Mouse (Mus musculus) adrenal gland, adult 2 months (tissue): ENCODE data around the gene Tas1r3. TPM values are rescaled to one million over a fixed set of nuclear protein-coding genes. Genes with fewer than 3 reads are reported as not detected.

Experiments
- microRNA-seq, 2 experiments: library from miRNA; unstranded; fragments of <30 nt; microRNA quantifications; one replicate each; pipeline ENCODE4 v1.2.0; 2021
- polyA plus RNA-seq: library from polyadenylated mRNA; depleted of rRNA; stranded (reverse); fragments of >200 nt; gene quantifications from 2 replicates; pipeline ENCODE4 v1.2.3, GENCODE M21; 2012; rRNA removed
- total RNA-seq, 2 experiments: library from RNA; stranded (reverse); gene quantifications; 2 replicates each; pipeline ENCODE4 v1.2.3; 2021

The Tas1r3 gene
- total and polyA plus RNA-seq, 3 experiments, result 0.32 to 0.62 (median 0.35) TPM

Small RNA genes lying within 50 kb of the gene (microRNA-seq; reads per million reads assigned to microRNA genes)
- 0 reads per million in 2 experiments for gene Gm22991

Other genes with a start within 250 kb of the Tas1r3 start
- gene Cdk11b, start 238.5 kb downstream of the Tas1r3 start, total RNA-seq, result 10 to 100 TPM; 41.6 to 46.7 TPM
- gene Cdk11b, start 238.5 kb downstream of the Tas1r3 start, polyA plus RNA-seq, result 11.9 and 18.9 TPM in 2 replicates
- gene Gm10563, start 218.0 kb downstream of the Tas1r3 start, total RNA-seq, result not detected
- gene Gm10563, start 218.0 kb downstream of the Tas1r3 start, polyA plus RNA-seq, result not detected in 2 replicates
- gene Mmp23, start 210.0 kb downstream of the Tas1r3 start, total RNA-seq, result 1 to 10 TPM; 5.2 to 7.6 TPM
- 23.2 and 23.9 TPM in 2 replicates for gene Mmp23, start 210.0 kb downstream of the Tas1r3 start, polyA plus RNA-seq
- 10 to 100 TPM; 40.8 to 50.9 TPM for gene Mib2, start 194.2 kb downstream of the Tas1r3 start, total RNA-seq
- 110 and 117 TPM in 2 replicates for gene Mib2, start 194.2 kb downstream of the Tas1r3 start, polyA plus RNA-seq
- 10 to 100 TPM; 42.6 to 65.1 TPM for gene Fndc10, start 169.0 kb downstream of the Tas1r3 start, total RNA-seq
- 247 and 266 TPM in 2 replicates for gene Fndc10, start 169.0 kb downstream of the Tas1r3 start, polyA plus RNA-seq
- gene Ssu72, start 158.6 kb downstream of the Tas1r3 start, total RNA-seq, result 100 to 1,000 TPM; 104 to 143 TPM
- 178 and 190 TPM in 2 replicates for gene Ssu72, start 158.6 kb downstream of the Tas1r3 start, polyA plus RNA-seq
- under 1 TPM; 0.55 to 0.73 TPM for gene Tmem240, start 128.6 kb downstream of the Tas1r3 start, total RNA-seq
- 2.0 and 3.1 TPM in 2 replicates for gene Tmem240, start 128.6 kb downstream of the Tas1r3 start, polyA plus RNA-seq
- gene Atad3a, start 102.3 kb downstream of the Tas1r3 start, total RNA-seq, result 10 to 100 TPM; 71.4 to 90.7 TPM
- 226 and 242 TPM in 2 replicates for gene Atad3a, start 102.3 kb downstream of the Tas1r3 start, polyA plus RNA-seq
- gene Vwa1, start 88.7 kb downstream of the Tas1r3 start, total RNA-seq, result 1 to 10 TPM; 2.5 to 4.8 TPM
- gene Vwa1, start 88.7 kb downstream of the Tas1r3 start, polyA plus RNA-seq, result 9.4 and 12.0 TPM in 2 replicates
- gene Tmem88b, start 77.5 kb downstream of the Tas1r3 start, total RNA-seq, result under 1 TPM; 0.52 to 0.62 TPM
- 0.81 and 0.97 TPM in 2 replicates for gene Tmem88b, start 77.5 kb downstream of the Tas1r3 start, polyA plus RNA-seq
- not detected for gene Ankrd65, start 72.9 kb downstream of the Tas1r3 start, total RNA-seq
- gene Ankrd65, start 72.9 kb downstream of the Tas1r3 start, polyA plus RNA-seq, result 0.11 and 0.16 TPM in 2 replicates
- gene Mrpl20, start 60.5 kb downstream of the Tas1r3 start, total RNA-seq, result 100 to 1,000 TPM; 122 to 141 TPM
- gene Mrpl20, start 60.5 kb downstream of the Tas1r3 start, polyA plus RNA-seq, result 42.1 and 65.2 TPM in 2 replicates
- 100 to 1,000 TPM in 1 of 2 experiments, 10 to 100 TPM in 1; 70.2 to 118 TPM for gene Ccnl2, start 50.9 kb downstream of the Tas1r3 start, total RNA-seq
- gene Ccnl2, start 50.9 kb downstream of the Tas1r3 start, polyA plus RNA-seq, result 56.0 and 58.2 TPM in 2 replicates
- gene Aurkaip1, start 32.1 kb downstream of the Tas1r3 start, total RNA-seq, result 100 to 1,000 TPM; 155 to 164 TPM
- 276 and 293 TPM in 2 replicates for gene Aurkaip1, start 32.1 kb downstream of the Tas1r3 start, polyA plus RNA-seq
- 10 to 100 TPM; 36.9 to 55.5 TPM for gene Mxra8, start 23.7 kb downstream of the Tas1r3 start, total RNA-seq
- 164 and 185 TPM in 2 replicates for gene Mxra8, start 23.7 kb downstream of the Tas1r3 start, polyA plus RNA-seq
- gene Dvl1, start 16.0 kb downstream of the Tas1r3 start, total RNA-seq, result 10 to 100 TPM; 58.1 to 66.7 TPM
- gene Dvl1, start 16.0 kb downstream of the Tas1r3 start, polyA plus RNA-seq, result 187 and 202 TPM in 2 replicates
- gene Cptp, start 6.1 kb upstream of the Tas1r3 start, total RNA-seq, result 10 to 100 TPM; 18.7 to 21.1 TPM
- gene Cptp, start 6.1 kb upstream of the Tas1r3 start, polyA plus RNA-seq, result 29.4 and 37.1 TPM in 2 replicates
- gene Ints11, start 6.2 kb upstream of the Tas1r3 start, total RNA-seq, result 10 to 100 TPM; 27.5 to 32.0 TPM
- 24.5 and 30.8 TPM in 2 replicates for gene Ints11, start 6.2 kb upstream of the Tas1r3 start, polyA plus RNA-seq
- 10 to 100 TPM; 21.8 to 28.4 TPM for gene Pusl1, start 28.4 kb upstream of the Tas1r3 start, total RNA-seq
- 118 and 119 TPM in 2 replicates for gene Pusl1, start 28.4 kb upstream of the Tas1r3 start, polyA plus RNA-seq
- gene Acap3, start 28.5 kb upstream of the Tas1r3 start, total RNA-seq, result 10 to 100 TPM; 14.4 to 20.9 TPM
- 29.0 and 29.3 TPM in 2 replicates for gene Acap3, start 28.5 kb upstream of the Tas1r3 start, polyA plus RNA-seq
- 10 to 100 TPM; 64.1 to 94.4 TPM for gene Ube2j2, start 80.5 kb upstream of the Tas1r3 start, total RNA-seq
- 93.2 and 95.5 TPM in 2 replicates for gene Ube2j2, start 80.5 kb upstream of the Tas1r3 start, polyA plus RNA-seq
- gene C1qtnf12, start 99.0 kb upstream of the Tas1r3 start, total RNA-seq, result 10 to 100 TPM; 66.8 to 70.1 TPM
- 100 and 128 TPM in 2 replicates for gene C1qtnf12, start 99.0 kb upstream of the Tas1r3 start, polyA plus RNA-seq
- 1 to 10 TPM; 5.1 to 8.5 TPM for gene B3galt6, start 129.3 kb upstream of the Tas1r3 start, total RNA-seq
- 14.7 and 18.3 TPM in 2 replicates for gene B3galt6, start 129.3 kb upstream of the Tas1r3 start, polyA plus RNA-seq
- 100 to 1,000 TPM; 260 to 282 TPM for gene Sdf4, start 129.5 kb upstream of the Tas1r3 start, total RNA-seq
- 47.5 and 50.7 TPM in 2 replicates for gene Sdf4, start 129.5 kb upstream of the Tas1r3 start, polyA plus RNA-seq
- 1 to 10 TPM in 1 of 2 experiments, under 1 TPM in 1; 0.61 to 1.2 TPM for gene Tnfrsf4, start 150.5 kb upstream of the Tas1r3 start, total RNA-seq
- gene Tnfrsf4, start 150.5 kb upstream of the Tas1r3 start, polyA plus RNA-seq, result 4.4 and 5.0 TPM in 2 replicates
- gene Tnfrsf18, start 162.8 kb upstream of the Tas1r3 start, total RNA-seq, result under 1 TPM in 1 of 2 experiments, not detected in 1; 0.38 TPM
- gene Tnfrsf18, start 162.8 kb upstream of the Tas1r3 start, polyA plus RNA-seq, result 0.30 and 0.61 TPM in 2 replicates
- under 1 TPM in 1 of 2 experiments, not detected in 1; 0.21 TPM for gene Ttll10, start 196.1 kb upstream of the Tas1r3 start, total RNA-seq
- 0.13 and 0.19 TPM in 2 replicates for gene Ttll10, start 196.1 kb upstream of the Tas1r3 start, polyA plus RNA-seq
- gene 9430015G10Rik, start 246.6 kb upstream of the Tas1r3 start, total RNA-seq, result 1 to 10 TPM; 5.7 to 9.6 TPM
- 14.6 and 15.6 TPM in 2 replicates for gene 9430015G10Rik, start 246.6 kb upstream of the Tas1r3 start, polyA plus RNA-seq